Mouse (Mus musculus) small intestine, adult 2 months (tissue): ENCODE measurements around the gene E130311K13Rik. TPM values are rescaled to one million over a fixed set of nuclear protein-coding genes. Genes with fewer than 3 reads are reported as not detected.

ENCODE experiments used
- H3K27ac ChIP-seq: fragments of 200-500 bp; 2 replicates; pipeline ENCODE4 v1.5.1; 2012; ENCODE audit warnings: low read depth, low read length, control low read depth, inconsistent platforms; ENCODE audit not compliant: insufficient read depth
- H3K27me3 ChIP-seq: fragments of 200-500 bp; 2 replicates; pipeline ENCODE4 v1.6.1; 2012; ENCODE audit warnings: mild to moderate bottlenecking, moderate library complexity, low read length, inconsistent platforms; ENCODE audit not compliant: control insufficient read depth, insufficient read depth
- H3K36me3 ChIP-seq: fragments of 200-500 bp; 2 replicates; pipeline ENCODE4 v1.6.1; 2012; ENCODE audit warnings: mild to moderate bottlenecking, low read length, control low read depth, inconsistent platforms; ENCODE audit not compliant: control insufficient read depth, insufficient read depth
- H3K4me1 ChIP-seq: fragments of 200-500 bp; 2 replicates; pipeline ENCODE4 v1.6.1; 2012; ENCODE audit warnings: low read length, inconsistent platforms, mixed read lengths; ENCODE audit not compliant: control insufficient read depth, insufficient read depth, insufficient read length
- H3K4me3 ChIP-seq: fragments of 200-500 bp; 2 replicates; pipeline ENCODE4 v1.5.1; 2012; ENCODE audit warnings: low read depth, mild to moderate bottlenecking, control low read depth, inconsistent platforms, low read length, moderate library complexity
- CTCF ChIP-seq: fragments of 200-500 bp; IDR thresholded peaks from 2 replicates; pipeline ENCODE4 v1.5.1; 2012; ENCODE audit warnings: low read depth, mild to moderate bottlenecking, control low read depth, inconsistent platforms, low read length, moderate library complexity, mixed read lengths; ENCODE audit not compliant: insufficient replicate concordance, insufficient read length; ENCODE audit errors: extremely low read depth
- POLR2A ChIP-seq: fragments of 200-500 bp; IDR thresholded peaks from 2 replicates; pipeline ENCODE4 v1.6.1; 2012; ENCODE audit warnings: low read depth, mild to moderate bottlenecking, control low read depth, inconsistent platforms, low read length, moderate library complexity
- WGBS: fragments of 180-500 bp; shearing (Covaris S2); methylation state at CpG from one replicate; pipeline ENCODE4 v1.1.7; 2018; 5-methylcytosine and 5-hydroxymethylcytosine counted together
- polyA plus RNA-seq: library from polyadenylated mRNA; depleted of rRNA; stranded (reverse); fragments of >200 nt; gene quantifications from 2 replicates; pipeline ENCODE4 v1.2.3, GENCODE M21; 2012

E130311K13Rik gene
- polyA plus RNA-seq, 1 experiment = 1.4 TPM

DNA sequence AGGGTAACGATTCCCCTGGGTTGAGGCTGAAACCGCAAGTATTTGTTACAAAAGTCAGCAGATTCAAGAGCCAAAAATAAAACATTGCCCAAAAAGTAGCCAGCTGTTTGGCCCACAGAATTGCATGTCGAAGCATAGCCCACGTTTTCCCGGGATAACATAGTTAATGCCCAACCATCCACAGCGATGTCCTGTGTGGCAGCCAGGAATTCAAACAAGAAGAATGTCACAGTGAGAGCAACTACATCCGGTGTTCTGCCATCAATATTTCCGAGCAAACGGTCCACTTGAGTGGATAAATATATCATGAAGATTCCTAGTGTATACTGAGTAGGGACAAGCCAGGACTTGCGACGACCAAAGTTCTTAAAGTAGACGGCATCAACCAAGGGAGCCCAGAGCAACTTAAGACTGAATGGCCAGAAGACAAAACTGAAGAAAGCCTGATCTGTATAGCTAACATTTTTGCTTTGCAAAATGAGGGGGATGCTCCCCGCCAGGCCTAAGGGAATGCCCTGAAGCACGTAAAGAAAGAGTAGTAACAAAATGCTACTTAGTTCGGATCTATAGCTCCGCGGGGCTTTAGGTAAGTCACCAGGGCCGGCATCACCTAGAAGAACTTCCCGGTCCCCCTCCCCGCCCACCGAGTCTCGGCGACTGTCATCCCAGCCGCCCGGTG is 34.3 kb upstream of the E130311K13Rik start:
- Histone ChIP-seq H3K27ac (peak overlapping the region; percentile 82), H3K27me3 (0 out of 2 replicates have a peak, but pooled peaks cover 2% of the 10 kb centered on the region), H3K36me3 (no peaks in the 10 kb centered on the region), H3K4me1 (peaks cover 2% of the 10 kb centered on the region; the same call in 1 of the 2 replicates), H3K4me3 (peak overlapping the region; percentile 90)
- 3% methylated on average over 25 of the region's 25 CpGs for WGBS
- TF ChIP-seq CTCF (no peak), POLR2A (no peak)

DNA sequence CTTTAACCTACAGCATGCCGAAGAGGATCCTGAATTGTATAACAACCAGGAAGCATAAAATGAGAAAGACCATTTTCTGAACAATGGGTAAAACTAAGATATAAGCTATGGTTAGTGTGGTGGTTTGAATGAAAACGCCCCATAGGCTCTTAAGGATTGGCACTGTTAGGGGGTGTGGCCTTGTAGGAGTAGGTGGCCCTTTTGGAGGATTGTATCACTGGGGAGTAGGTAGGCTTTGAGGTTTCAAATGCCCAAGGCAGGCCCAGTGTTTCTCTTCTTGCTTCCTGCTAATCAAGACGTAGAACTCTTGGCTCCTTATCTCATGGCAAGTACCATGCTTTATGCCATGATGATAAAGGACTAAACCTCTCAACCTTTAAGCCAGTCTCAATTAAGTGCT is 20.6 kb upstream of the E130311K13Rik start:
- H3K27ac ChIP-seq = no peak overlapping the region
- 64% methylated on average over 3 of the region's 3 CpGs for WGBS
- no peak for TF ChIP-seq POLR2A
- TF ChIP-seq CTCF = no peak
- peaks cover 7% of the 10 kb centered on the region for H3K36me3 ChIP-seq
- no peak overlapping the region for H3K4me3 ChIP-seq
- H3K4me1 ChIP-seq = no peaks in the 10 kb centered on the region
- H3K27me3 ChIP-seq = no peaks in the 10 kb centered on the region

DNA sequence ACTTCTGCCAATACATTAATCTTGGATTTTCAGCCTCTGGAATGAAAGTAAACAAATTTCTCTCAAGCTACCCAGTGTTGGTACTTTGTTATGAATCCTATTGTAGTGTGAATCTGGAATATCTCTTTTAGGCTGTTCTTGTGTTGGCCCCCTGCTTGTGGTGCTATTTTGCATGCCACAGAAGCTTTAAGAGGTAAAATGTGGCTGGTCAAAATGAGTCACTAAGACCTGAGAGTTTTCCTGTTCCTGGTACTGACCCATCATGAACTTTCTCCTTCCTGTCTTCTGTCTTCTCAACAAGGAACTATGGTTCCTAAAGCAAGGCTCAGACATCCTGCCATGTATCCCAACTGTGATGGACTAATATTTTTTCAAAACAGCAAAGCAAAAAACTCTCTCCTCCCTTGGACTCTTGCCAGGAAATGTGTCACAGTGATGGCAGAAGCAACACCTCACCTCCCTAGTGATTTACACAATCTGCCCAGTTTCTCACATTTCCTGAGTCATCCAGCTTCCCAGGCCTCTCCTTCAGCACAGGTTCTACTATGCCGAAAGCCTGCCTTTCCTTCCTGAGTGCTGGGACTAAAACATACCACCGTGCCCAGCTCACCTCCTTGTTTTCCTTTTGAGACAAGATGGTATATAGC is 12.1 kb upstream of the E130311K13Rik start:
- WGBS = 92% methylated on average over 2 of the region's 2 CpGs
- Histone ChIP-seq H3K27me3 (no peaks in the 10 kb centered on the region), H3K27ac (no peak overlapping the region), H3K4me3 (no peak overlapping the region), H3K4me1 (no peaks in the 10 kb centered on the region), H3K36me3 (peaks cover 13% of the 10 kb centered on the region)
- TF ChIP-seq CTCF (no peak), POLR2A (no peak)

DNA sequence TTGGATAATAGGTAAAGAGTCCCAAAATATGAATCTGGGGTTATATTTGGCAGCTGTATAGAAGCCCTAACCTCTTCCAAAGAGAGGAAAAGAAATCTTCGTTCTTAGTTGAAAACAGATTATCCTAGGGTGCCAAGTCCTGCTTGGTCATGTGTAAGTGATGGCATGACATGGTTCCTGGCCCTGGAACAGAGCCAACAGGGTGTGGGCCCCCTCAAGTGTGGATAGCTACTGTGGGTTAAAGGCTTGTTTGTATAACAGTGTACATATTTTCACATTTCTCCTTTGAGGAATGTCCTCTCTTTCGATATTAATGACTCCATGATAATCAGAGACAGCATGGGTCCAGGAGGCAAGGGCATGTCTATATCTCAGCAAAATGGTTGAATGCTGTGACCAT is 9.7 kb upstream of the E130311K13Rik start:
- H3K36me3 ChIP-seq = peaks cover 7% of the 10 kb centered on the region
- no peaks in the 10 kb centered on the region for H3K27me3 ChIP-seq
- TF ChIP-seq CTCF (no peak), POLR2A (no peak)
- no peak overlapping the region for H3K27ac ChIP-seq
- WGBS = 55% methylated on average over 2 of the region's 2 CpGs
- H3K4me3 ChIP-seq = no peak overlapping the region
- no peaks in the 10 kb centered on the region for H3K4me1 ChIP-seq

DNA sequence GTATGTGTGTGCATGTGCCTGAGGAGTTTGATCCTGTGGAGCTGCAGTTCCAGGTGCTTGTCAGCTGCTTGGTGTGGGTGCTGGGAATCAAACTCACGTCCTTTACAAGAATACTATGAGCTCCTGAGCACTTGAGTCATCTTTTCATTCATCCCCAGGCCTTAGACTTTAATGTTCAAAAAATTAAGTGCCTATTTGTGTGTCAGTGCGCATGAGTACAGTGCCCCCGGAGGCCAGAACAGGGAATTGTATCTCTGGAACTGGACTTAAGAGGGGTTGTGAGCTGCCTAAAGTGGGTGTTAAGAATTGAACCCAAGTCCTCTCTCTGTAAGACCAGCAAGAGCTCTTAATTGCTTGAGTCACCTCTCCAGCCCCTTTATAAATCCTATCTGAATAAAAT is 9.6 kb downstream of the E130311K13Rik start:
- WGBS = 78% methylated on average over 3 of the region's 3 CpGs
- Histone ChIP-seq H3K27ac (no peak overlapping the region), H3K27me3 (no peaks in the 10 kb centered on the region), H3K4me3 (no peak overlapping the region), H3K4me1 (no peaks in the 10 kb centered on the region), H3K36me3 (peaks cover 3% of the 10 kb centered on the region; the same call in 1 of the 2 replicates)
- TF ChIP-seq POLR2A (no peak), CTCF (peak; percentile 52; the same call in 1 of the 2 replicates)

DNA sequence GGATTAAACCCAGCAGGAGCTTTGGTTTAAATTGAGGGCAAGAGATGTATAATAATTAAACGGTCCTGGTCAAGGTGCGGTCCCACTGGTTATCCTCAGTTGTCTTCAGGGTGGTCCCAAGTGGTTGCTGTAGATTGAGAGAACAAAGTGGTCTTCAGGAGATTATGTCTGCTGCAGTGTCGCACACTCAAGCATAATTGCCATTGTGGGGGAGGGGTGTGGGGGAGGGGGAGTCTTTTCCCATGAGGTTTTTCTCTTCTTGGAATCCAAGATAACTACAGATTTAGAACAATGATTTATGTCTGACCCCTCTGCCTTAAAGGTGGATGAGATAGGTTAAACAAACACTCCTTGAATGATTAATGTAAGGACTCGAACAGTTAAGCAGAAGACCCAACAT is 19.0 kb downstream of the E130311K13Rik start:
- Histone ChIP-seq H3K27me3 (no peaks in the 10 kb centered on the region), H3K4me1 (0 out of 2 replicates have a peak, but pooled peaks cover under 1% of the 10 kb centered on the region), H3K27ac (no peak overlapping the region), H3K4me3 (no peak overlapping the region), H3K36me3 (peaks cover 3% of the 10 kb centered on the region; the same call in 1 of the 2 replicates)
- TF ChIP-seq POLR2A (no peak), CTCF (no peak)
- WGBS = 82% methylated on average over 4 of the region's 4 CpGs

DNA sequence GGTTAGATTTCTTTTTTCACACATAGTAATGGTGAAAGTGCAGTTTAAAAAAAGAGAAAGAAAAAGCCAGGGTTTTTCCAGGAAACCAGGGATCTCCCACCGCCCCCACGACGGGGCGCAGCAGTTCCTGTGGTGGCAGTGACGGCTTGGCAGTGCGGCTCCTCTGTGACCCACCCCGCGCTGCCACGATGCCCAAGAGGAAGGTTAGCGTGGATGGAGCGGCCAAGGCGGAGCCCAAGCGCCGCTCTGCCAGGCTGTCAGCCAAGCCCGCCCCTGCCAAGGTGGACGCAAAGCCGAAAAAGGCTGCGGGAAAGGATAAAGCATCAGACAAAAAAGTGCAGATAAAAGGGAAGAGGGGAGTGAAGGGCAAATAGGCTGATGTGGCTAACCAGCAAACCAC is 24.0 kb downstream of the E130311K13Rik start:
- Histone ChIP-seq H3K4me1 (peaks cover 6% of the 10 kb centered on the region; the same call in 1 of the 2 replicates), H3K27ac (no peak overlapping the region), H3K27me3 (no peaks in the 10 kb centered on the region), H3K4me3 (peak overlapping the region; percentile 46), H3K36me3 (no peaks in the 10 kb centered on the region)
- TF ChIP-seq CTCF = no peak
- no peak for TF ChIP-seq POLR2A
- WGBS = 6% methylated on average over 18 of the region's 18 CpGs
